Mouse (Mus musculus) kidney, embryonic 16.5 days (tissue): ENCODE measurements around the gene Ccdc107. TPM values are rescaled to one million over a fixed set of nuclear protein-coding genes. Genes with fewer than 3 reads are reported as not detected.

Source experiments
- ATAC-seq: fragments of 200-750 bp; cut with Nextera tagmentation; 2 replicates; pipeline ENCODE4 v1.8.0; 2017; ENCODE audit warnings: moderate TSS enrichment; ENCODE audit not compliant: low FRiP score, low TSS enrichment
- H3K27ac ChIP-seq: fragments of 300-500 bp; sonication (generic); 2 replicates; pipeline ENCODE4 v1.5.1; 2014; ENCODE audit warnings: low read length
- H3K27me3 ChIP-seq: fragments of 300-500 bp; sonication (generic); 2 replicates; pipeline ENCODE4 v1.6.1; 2014; ENCODE audit warnings: low read length, control low read depth, mixed read lengths; ENCODE audit not compliant: insufficient read depth
- H3K36me3 ChIP-seq: fragments of 300-500 bp; sonication (generic); 2 replicates; pipeline ENCODE4 v1.6.1; 2014; ENCODE audit warnings: low read length, control low read depth, mixed read lengths; ENCODE audit not compliant: insufficient read depth
- H3K4me1 ChIP-seq: fragments of 300-500 bp; sonication (generic); 2 replicates; pipeline ENCODE4 v1.6.1; 2014; ENCODE audit warnings: low read length, control low read depth, mixed read lengths; ENCODE audit not compliant: insufficient read depth
- H3K4me2 ChIP-seq: fragments of 300-500 bp; sonication (generic); replicated peaks from 2 replicates; pipeline ENCODE4 v1.6.1; 2014; ENCODE audit warnings: low read depth, low read length
- H3K4me3 ChIP-seq: fragments of 300-500 bp; sonication (generic); 2 replicates; pipeline ENCODE4 v1.5.1; 2014; ENCODE audit warnings: mild to moderate bottlenecking, low read length
- H3K9ac ChIP-seq: fragments of 300-500 bp; sonication (generic); replicated peaks from 2 replicates; pipeline ENCODE4 v1.6.1; 2014; ENCODE audit warnings: low read length
- H3K9me3 ChIP-seq: fragments of 300-500 bp; sonication (generic); 2 replicates; pipeline ENCODE4 v1.6.1; 2016; ENCODE audit warnings: low read length, control low read depth
- WGBS: fragments of 180-500 bp; shearing (Covaris S2); extraction: QIAGEN DNeasy Blood & Tissue Kit; methylation state at CpG from one replicate; pipeline ENCODE4 v1.1.7; 2014; 5-methylcytosine and 5-hydroxymethylcytosine counted together
- polyA plus RNA-seq: library from polyadenylated mRNA; unstranded; fragments of >200 nt; fragmentation: Nextera tagmentation; extraction: Ambion mirVana; gene quantifications from 2 replicates; pipeline ENCODE4 v1.2.1, GENCODE M21; 2015

Gene Ccdc107
- polyA plus RNA-seq, 1 experiment from 2014 or later, result 89.4 TPM

DNA sequence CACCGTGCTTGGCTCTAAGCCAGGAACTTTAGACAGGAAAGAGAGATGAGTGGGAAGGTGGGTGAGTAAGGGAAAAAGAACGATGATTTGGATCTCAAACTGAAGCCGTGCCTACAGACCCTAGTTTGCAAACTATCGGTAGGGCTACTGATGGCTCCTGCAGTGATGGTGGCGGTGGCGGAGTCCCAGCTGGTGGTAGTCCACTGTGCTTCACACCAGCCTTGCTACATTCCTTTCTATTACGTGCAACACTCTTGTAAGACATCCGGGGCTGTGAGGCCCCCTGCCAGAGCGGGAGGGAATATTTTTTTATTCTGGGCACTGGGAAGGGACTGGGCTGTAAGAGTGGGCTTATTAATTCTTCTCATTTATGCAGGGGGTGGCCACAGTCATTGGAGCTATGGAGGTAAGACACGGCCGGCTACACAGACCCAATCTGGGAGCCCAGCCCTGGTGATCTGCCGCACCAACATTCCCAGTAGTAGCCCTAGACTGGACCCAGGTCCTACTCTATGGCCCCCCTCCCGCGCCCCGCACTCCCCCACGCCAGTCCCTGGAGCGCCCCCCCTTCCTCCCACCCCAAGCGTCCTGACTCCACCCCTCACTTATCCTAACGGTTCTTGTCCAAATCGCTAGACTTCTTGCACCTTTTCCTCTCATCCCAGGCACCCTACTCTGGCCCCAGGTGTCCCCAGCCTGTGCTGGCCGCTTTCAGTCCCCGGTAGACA is 15.4 kb downstream of the Ccdc107 start:
- Histone ChIP-seq H3K36me3 (no peaks in the 10 kb centered on the region), H3K4me2 (peak overlapping the region; percentile 88), H3K27ac (0 out of 2 replicates have a peak overlapping the region, but pooled peaks have one; percentile 8), H3K4me3 (peak overlapping the region; percentile 57), H3K27me3 (no peaks in the 10 kb centered on the region), H3K9ac (peak overlapping the region; percentile 67), H3K9me3 (no peaks in the 10 kb centered on the region), H3K4me1 (peaks cover 15% of the 10 kb centered on the region)
- WGBS, result 8% methylated on average over 22 of the region's 22 CpGs
- peak; percentile 36 for ATAC-seq

DNA sequence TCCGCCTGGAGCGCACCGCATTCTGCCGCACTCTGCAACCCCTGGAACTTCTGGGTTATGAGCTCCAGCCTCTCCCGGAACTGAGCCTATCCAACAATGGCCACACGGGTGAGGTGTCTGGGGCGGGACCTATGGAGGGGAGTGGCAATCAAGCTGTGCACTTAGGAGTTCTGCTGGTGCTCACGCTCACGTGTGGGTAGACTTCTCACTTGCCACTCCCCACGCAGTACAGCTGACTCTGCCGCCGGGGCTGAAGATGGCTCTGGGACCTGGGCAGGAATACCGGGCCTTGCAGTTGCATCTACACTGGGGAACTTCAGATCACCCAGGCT is 15.9 kb downstream of the Ccdc107 start:
- H3K27ac ChIP-seq, result 0 out of 2 replicates have a peak overlapping the region, but pooled peaks have one; percentile 8
- H3K27me3 ChIP-seq, result no peaks in the 10 kb centered on the region
- peak overlapping the region; percentile 88 for H3K4me2 ChIP-seq
- ATAC-seq, result peak; percentile 74
- H3K4me1 ChIP-seq, result peaks cover 15% of the 10 kb centered on the region
- H3K9ac ChIP-seq, result peak overlapping the region; percentile 67
- no peaks in the 10 kb centered on the region for H3K36me3 ChIP-seq
- 6% methylated on average over 13 of the region's 13 CpGs for WGBS
- peak overlapping the region; percentile 57 for H3K4me3 ChIP-seq
- no peaks in the 10 kb centered on the region for H3K9me3 ChIP-seq

DNA sequence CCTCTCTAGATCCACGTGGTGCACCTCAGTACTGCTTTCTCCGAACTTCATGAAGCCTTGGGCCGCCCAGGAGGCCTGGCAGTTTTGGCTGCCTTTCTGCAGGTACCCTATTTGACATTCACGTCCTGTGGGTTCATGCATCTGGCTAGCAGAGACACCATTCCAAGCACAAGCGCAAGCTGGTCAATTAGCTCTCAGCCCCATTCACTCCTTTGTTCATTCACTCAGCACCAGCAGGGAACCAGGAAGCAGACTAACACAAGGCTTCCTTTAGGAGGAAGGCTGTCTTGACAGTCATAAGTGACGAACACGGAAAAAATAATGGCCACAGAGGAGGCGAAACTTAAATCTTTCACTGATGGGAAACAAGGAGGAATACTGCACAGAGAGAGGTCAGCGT is 16.4 kb downstream of the Ccdc107 start:
- 40% methylated on average over 9 of the region's 9 CpGs for WGBS
- Histone ChIP-seq H3K27me3 (no peaks in the 10 kb centered on the region), H3K27ac (no peak overlapping the region), H3K4me2 (peak overlapping the region; percentile 88), H3K9ac (peak overlapping the region; percentile 67), H3K4me1 (peaks cover 15% of the 10 kb centered on the region), H3K9me3 (no peaks in the 10 kb centered on the region), H3K4me3 (peak overlapping the region; percentile 57), H3K36me3 (no peaks in the 10 kb centered on the region)
- no peak for ATAC-seq

DNA sequence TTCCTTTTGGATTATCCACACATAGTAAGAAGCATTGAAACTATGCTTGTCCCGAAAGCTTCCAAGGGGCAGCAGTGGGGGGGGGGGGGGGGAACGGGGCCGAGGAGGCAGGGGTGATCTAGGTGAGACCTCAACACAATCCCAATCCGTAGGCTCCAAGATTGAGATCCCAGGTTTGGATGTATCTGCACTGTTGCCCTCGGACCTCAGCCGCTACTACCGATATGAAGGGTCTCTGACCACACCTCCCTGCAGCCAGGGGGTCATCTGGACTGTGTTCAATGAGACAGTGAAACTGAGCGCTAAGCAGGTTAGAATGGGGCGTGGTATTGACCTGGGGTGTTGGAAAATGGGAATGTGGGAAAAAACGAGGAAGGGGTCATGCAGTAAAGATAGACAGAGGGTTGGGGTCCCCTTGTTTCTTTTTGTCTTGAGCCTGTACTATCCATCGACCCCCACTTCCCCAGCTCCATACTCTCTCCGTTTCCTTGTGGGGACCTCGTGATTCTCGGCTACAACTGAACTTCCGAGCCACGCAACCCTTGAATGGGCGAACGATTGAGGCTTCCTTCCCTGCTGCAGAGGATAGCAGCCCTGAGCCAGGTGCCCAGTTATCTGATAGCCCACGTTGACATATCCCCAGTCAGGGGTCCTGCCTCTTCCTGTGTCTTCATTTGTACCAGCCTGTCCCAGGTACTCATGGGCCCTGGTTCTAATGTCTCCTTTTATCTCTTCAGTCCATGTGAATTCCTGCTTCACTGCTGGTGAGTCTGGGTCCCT is 19.2 kb downstream of the Ccdc107 start:
- no peak for ATAC-seq
- Histone ChIP-seq H3K36me3 (peaks cover 2% of the 10 kb centered on the region; the same call in 1 of the 2 replicates), H3K4me1 (peaks cover 15% of the 10 kb centered on the region), H3K4me2 (no peak overlapping the region), H3K4me3 (no peak overlapping the region), H3K27me3 (no peaks in the 10 kb centered on the region), H3K9me3 (no peaks in the 10 kb centered on the region), H3K9ac (no peak overlapping the region), H3K27ac (no peak overlapping the region)
- WGBS, result 78% methylated on average over 19 of the region's 19 CpGs

DNA sequence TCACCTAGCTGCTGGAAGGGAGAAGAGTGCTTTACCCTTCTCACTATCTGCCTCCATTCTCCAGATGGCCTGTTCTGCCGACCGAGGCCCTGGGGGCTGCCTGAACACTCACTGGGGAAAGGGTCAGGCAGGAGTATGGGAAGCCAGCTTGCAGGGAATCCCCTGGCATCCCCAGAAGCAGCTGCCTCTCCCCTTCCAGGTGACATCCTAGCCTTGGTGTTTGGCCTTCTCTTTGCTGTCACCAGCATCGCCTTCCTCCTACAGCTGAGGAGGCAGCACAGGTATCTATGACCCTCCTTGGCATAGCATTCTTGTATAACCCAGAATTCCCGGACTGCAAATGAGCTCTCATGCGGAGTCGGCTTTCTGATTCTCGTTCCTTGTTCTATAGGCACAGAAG is 20.0 kb downstream of the Ccdc107 start:
- Histone ChIP-seq H3K9me3 (no peaks in the 10 kb centered on the region), H3K9ac (no peak overlapping the region), H3K27me3 (no peaks in the 10 kb centered on the region), H3K27ac (no peak overlapping the region), H3K4me3 (no peak overlapping the region), H3K36me3 (peaks cover 2% of the 10 kb centered on the region; the same call in 1 of the 2 replicates), H3K4me1 (peaks cover 14% of the 10 kb centered on the region), H3K4me2 (no peak overlapping the region)
- 46% methylated on average over 7 of the region's 7 CpGs for WGBS
- no peak for ATAC-seq

DNA sequence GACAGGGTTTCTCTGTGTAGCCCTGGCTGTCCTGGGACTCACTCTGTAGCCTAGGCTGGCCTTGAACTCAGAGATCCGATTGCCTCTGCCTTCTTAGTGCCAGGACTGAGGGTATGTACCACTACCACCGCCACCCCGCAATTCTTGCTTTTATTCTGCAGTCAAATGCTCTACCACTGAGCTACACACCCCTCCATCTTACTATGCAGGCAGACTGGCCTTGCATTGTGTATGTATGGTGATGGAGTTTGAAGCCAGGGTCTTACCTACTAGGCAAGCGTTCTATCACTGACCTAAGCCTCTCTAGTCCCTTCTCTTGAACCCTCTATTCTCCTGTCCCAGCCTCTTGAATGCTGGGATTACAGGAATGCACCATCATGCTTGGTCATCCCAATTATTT is 20.6 kb downstream of the Ccdc107 start:
- Histone ChIP-seq H3K27ac (no peak overlapping the region), H3K36me3 (peaks cover 5% of the 10 kb centered on the region; the same call in 1 of the 2 replicates), H3K4me3 (no peak overlapping the region), H3K4me2 (no peak overlapping the region), H3K4me1 (peaks cover 8% of the 10 kb centered on the region; the same call in 1 of the 2 replicates), H3K9ac (no peak overlapping the region), H3K27me3 (no peaks in the 10 kb centered on the region), H3K9me3 (no peaks in the 10 kb centered on the region)
- no peak for ATAC-seq
- 91% methylated on average over 4 of the region's 4 CpGs for WGBS

DNA sequence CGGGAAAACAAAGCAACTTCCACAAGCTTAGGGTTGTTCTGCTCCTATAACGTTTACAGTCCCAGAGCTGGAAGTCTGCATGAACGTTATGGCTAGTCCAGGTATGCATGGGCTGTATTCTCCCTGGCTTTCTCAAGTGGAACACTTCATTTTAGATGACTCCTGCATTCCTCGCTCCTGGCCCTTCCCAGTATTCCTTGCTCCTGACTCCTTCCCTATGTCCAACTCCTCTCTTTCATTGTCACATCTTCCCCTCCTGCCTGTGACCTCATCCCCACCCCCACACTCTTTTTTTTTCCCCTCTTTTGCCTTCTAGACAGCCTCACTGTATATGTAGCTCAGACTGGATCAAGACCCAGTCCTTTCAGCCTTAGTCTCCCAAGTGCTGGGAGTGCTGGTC is 21.1 kb downstream of the Ccdc107 start:
- Histone ChIP-seq H3K4me2 (no peak overlapping the region), H3K4me1 (peaks cover 6% of the 10 kb centered on the region), H3K4me3 (no peak overlapping the region), H3K36me3 (peaks cover 5% of the 10 kb centered on the region; the same call in 1 of the 2 replicates), H3K27me3 (no peaks in the 10 kb centered on the region), H3K9ac (no peak overlapping the region), H3K9me3 (no peaks in the 10 kb centered on the region), H3K27ac (no peak overlapping the region)
- 65% methylated on average over 4 of the region's 4 CpGs for WGBS
- ATAC-seq, result no peak

DNA sequence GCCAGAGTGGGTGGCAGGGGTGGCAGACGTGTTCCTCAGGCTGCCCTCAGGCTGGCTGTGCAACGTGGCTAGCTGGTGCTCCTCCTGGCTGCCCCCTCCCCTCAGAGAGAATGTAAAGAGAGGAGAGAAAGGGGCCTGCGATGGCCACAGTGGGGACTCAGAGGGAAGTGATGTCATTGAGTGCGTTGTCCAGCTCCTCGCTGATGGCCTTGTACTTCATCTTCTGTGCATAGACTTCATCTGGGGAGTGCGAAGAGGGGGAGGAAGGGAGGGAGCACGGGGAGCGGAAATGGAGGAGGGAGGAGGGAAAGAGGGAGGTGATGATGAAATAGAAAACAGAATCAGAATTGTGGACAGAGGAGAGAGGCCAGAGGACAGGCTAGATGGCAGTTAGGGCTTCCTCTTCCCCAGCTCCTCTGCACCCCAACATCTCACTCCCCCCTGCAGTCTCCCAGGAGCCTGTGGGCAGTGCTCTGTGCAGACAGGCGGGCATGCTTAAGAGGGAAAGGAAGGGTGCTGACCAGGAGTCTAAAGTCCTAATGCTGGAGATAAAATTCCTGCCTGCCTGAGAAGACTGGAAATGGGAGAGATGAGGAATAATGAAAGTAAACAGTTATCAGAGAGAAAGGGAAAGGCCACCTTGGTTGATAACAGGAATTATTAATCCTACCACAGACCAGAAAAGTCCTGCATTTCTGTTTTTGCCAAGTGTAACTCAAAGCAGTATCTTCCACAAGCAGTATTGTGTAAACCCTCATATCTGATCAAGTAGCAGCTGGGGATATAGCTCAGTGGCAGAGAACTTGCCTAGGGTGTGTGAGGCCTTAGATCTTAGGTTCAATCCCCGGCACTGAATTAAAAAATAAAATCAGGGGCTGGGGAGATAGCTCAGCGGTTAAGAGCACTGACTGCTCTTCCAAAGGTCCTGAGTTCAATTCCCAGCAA is 23.3 kb downstream of the Ccdc107 start:
- Histone ChIP-seq H3K27me3 (no peaks in the 10 kb centered on the region), H3K4me1 (peaks cover 23% of the 10 kb centered on the region), H3K4me2 (no peak overlapping the region), H3K4me3 (no peak overlapping the region), H3K36me3 (peaks cover 5% of the 10 kb centered on the region; the same call in 1 of the 2 replicates), H3K27ac (no peak overlapping the region), H3K9ac (no peak overlapping the region), H3K9me3 (no peaks in the 10 kb centered on the region)
- WGBS, result 69% methylated on average over 11 of the region's 11 CpGs
- no peak for ATAC-seq

DNA sequence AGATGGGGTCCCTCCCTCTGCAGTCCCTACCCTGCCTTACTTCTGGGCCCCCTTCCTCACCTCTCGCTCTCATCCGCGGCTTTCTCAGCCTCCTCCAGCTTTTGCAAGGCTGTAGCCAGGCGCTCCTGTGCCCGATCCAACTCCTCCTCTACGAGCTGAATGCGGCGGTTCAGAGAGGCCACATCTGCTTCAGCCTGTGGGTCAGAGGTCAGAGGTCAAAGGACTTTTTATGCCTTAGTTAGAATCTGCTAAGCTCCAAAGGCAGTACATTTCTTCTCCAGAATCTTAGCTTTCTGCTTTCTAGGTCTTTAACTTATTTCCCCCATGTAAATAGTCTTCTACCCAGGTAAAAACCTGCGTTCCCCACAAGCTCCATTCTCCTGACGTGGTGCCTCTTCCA is 26.9 kb downstream of the Ccdc107 start:
- peaks cover 5% of the 10 kb centered on the region; the same call in 1 of the 2 replicates for H3K36me3 ChIP-seq
- H3K4me1 ChIP-seq, result peaks cover 54% of the 10 kb centered on the region
- peak overlapping the region; percentile 37 for H3K4me3 ChIP-seq
- peaks cover 17% of the 10 kb centered on the region for H3K27me3 ChIP-seq
- H3K4me2 ChIP-seq, result peak overlapping the region; percentile 81
- 21% methylated on average over 10 of the region's 10 CpGs for WGBS
- no peak overlapping the region for H3K27ac ChIP-seq
- peak overlapping the region; percentile 37; the same call in 1 of the 2 replicates for H3K9ac ChIP-seq
- ATAC-seq, result no peak
- no peaks in the 10 kb centered on the region for H3K9me3 ChIP-seq
